Mouse (Mus musculus): ENCODE measurements around the gene Pde4d. TPM values are rescaled to one million over a fixed set of nuclear protein-coding genes. Genes with fewer than 3 reads are reported as not detected.

The Pde4d gene
- polyA plus RNA-seq, 1 experiment, result 56.2 TPM

GRCm38 (mm10) chr13:109318434-109318998 lies 868.8 kb downstream of the Pde4d start:
- no peak overlapping the region for H3K27ac ChIP-seq (replicated peaks; ENCODE audit: low read depth, low read length)

GRCm38 (mm10) chr13:109326061-109326460 lies 876.3 kb downstream of the Pde4d start:
- Histone ChIP-seq H3K4me3 (ENCODE audit: insufficient read depth, low read depth, low read length) (no peak overlapping the region), H3K27ac (replicated peaks; ENCODE audit: low read depth, low read length) (no peak overlapping the region), H3K4me1 (ENCODE audit: control insufficient read depth, insufficient read depth, insufficient read length, low read length) (no peaks in the 10 kb centered on the region)

More at GRCm38 (mm10) chr13:109318434-109318998, 868.8 kb downstream of the Pde4d start:
- H3K4me3 ChIP-seq (ENCODE audit: insufficient read depth, low read depth, low read length), result no peak overlapping the region
- no peaks in the 10 kb centered on the region for H3K4me1 ChIP-seq (ENCODE audit: control insufficient read depth, insufficient read depth, insufficient read length, low read length)

DNA sequence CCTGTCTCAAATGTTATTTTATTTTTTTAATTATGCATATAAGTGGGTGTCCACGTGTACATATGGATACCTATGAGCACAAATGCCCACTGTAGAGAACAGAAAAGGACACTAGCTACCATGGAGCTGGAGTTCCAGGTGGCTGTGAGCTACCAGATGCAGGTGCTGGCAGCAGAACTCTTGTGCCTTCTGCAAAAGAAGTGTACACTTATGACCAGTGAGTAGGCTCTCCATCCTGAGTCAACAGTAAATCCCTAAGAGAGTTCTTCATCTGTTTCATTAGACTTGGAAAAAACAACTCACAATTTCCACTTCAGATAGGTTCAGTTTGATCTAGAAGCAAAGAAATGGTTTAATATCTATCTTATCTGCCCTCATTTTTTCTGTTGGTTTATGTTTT lies 881.8 kb downstream of the Pde4d start:
- Histone ChIP-seq H3K27ac (replicated peaks; ENCODE audit: low read depth, low read length) (no peak overlapping the region), H3K4me3 (ENCODE audit: insufficient read depth, low read depth, low read length) (no peak overlapping the region), H3K4me1 (ENCODE audit: control insufficient read depth, insufficient read depth, insufficient read length, low read length) (no peaks in the 10 kb centered on the region)

GRCm38 (mm10) chr13:109341902-109342301 lies 892.2 kb downstream of the Pde4d start:
- Histone ChIP-seq H3K27ac (replicated peaks; ENCODE audit: low read depth, low read length) (no peak overlapping the region), H3K4me3 (ENCODE audit: insufficient read depth, low read depth, low read length) (no peak overlapping the region), H3K4me1 (ENCODE audit: control insufficient read depth, insufficient read depth, insufficient read length, low read length) (no peaks in the 10 kb centered on the region)

DNA sequence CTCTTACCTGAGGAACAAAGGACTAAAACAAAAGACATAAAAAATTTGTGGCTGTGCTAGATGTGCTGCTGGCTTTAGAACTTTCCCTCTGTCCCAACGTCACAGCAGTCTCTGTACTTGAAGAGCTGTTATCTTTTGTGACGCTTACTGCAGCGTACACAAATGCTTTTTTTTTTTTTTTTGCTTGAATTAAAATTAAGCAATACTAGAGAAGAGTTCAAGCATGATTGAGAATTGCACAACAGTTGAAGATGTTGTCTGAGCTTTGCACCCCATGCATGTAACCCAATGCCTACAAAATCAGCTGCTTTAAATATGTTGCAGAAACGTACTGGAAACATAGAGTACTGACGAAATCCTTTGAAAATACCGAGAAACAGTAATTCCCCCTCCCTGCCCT lies 892.7 kb downstream of the Pde4d start:
- Histone ChIP-seq H3K27ac (replicated peaks; ENCODE audit: low read depth, low read length) (no peak overlapping the region), H3K4me1 (ENCODE audit: control insufficient read depth, insufficient read depth, insufficient read length, low read length) (no peaks in the 10 kb centered on the region)

DNA sequence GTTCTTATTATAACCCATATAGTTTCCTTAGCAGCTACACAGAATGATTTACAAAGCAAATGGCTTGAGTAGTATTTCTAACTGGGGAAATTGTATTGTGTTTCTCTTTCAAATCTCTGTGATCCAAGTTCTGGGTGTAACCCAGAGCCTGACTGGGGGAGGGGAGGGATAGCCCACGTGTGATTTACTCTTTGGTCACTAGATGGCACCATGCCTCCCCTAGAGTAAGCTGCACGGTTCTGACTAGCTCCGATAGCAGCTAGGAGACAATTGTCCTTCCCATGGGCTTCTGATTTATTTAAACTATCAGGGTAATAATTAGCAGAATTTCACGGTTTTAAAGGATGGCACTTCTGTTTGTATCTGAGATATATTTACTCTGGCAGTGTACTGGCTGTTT lies 893.8 kb downstream of the Pde4d start:
- H3K4me3 ChIP-seq (ENCODE audit: insufficient read depth, low read depth, low read length), result no peak overlapping the region
- no peaks in the 10 kb centered on the region for H3K4me1 ChIP-seq (ENCODE audit: control insufficient read depth, insufficient read depth, insufficient read length, low read length)
- no peak overlapping the region for H3K27ac ChIP-seq (replicated peaks; ENCODE audit: low read depth, low read length)

More for the DNA sequence above, 892.7 kb downstream of the Pde4d start:
- H3K4me3 ChIP-seq (ENCODE audit: insufficient read depth, low read depth, low read length), result no peak overlapping the region

DNA sequence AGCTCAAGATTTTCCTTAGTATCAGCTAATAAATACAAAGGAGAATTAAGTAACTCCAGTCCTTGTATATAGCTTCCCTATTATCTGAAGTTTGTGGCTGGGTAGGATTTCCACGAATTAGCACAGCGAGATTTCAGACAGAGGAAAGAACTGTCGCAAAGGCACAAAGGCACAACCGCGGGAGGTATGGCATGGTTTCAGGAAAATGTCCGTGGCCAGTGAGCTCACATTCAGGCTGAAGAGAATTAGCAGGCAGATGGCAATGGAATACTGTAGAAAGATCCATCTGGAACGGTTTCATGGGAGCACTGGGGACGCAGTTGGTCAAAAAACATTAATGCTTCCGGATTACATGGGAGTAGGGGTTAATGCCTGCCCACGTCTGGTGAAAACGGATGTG lies 898.0 kb downstream of the Pde4d start:
- no peaks in the 10 kb centered on the region for H3K4me1 ChIP-seq (ENCODE audit: control insufficient read depth, insufficient read depth, insufficient read length, low read length)
- H3K4me3 ChIP-seq (ENCODE audit: insufficient read depth, low read depth, low read length), result no peak overlapping the region
- H3K27ac ChIP-seq (replicated peaks; ENCODE audit: low read depth, low read length), result no peak overlapping the region

- no peaks in the 10 kb centered on the region for H3K4me1 ChIP-seq (ENCODE audit: control insufficient read depth, insufficient read depth, insufficient read length, low read length)
- no peak overlapping the region for H3K27ac ChIP-seq (replicated peaks; ENCODE audit: low read depth, low read length)
- H3K4me3 ChIP-seq (ENCODE audit: insufficient read depth, low read depth, low read length), result no peak overlapping the region
Measured at GRCm38 (mm10) chr13:109348316-109348715, 898.6 kb downstream of the Pde4d start.

- Histone ChIP-seq H3K4me3 (ENCODE audit: insufficient read depth, low read depth, low read length) (no peak overlapping the region), H3K4me1 (ENCODE audit: control insufficient read depth, insufficient read depth, insufficient read length, low read length) (no peaks in the 10 kb centered on the region), H3K27ac (replicated peaks; ENCODE audit: low read depth, low read length) (no peak overlapping the region)
Measured at GRCm38 (mm10) chr13:109350100-109350499, 900.4 kb downstream of the Pde4d start.

- H3K4me3 ChIP-seq (ENCODE audit: insufficient read depth, low read depth, low read length), result no peak overlapping the region
- no peak overlapping the region for H3K27ac ChIP-seq (replicated peaks; ENCODE audit: low read depth, low read length)
- no peaks in the 10 kb centered on the region for H3K4me1 ChIP-seq (ENCODE audit: control insufficient read depth, insufficient read depth, insufficient read length, low read length)
Measured at GRCm38 (mm10) chr13:109354017-109354416, 904.3 kb downstream of the Pde4d start.

DNA sequence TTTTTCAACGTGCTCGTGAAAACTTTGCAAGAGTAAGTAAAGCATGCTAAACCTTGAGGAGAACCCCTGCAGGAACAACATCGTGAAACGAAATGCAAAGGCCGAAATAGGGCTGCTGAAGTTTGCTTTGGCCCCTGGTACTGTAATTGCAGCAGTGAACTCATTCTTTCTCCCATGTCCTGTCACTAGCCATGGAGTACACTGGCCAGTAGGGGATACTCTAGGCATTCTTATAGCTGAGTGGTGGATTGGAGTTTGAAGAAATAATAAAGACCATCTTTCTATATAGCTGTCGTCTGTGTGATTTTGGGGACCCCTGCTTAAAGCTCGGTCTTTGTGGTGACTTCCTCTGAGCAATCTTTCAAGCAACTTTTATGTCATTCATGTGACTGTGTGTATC lies 906.5 kb downstream of the Pde4d start:
- H3K27ac ChIP-seq (replicated peaks; ENCODE audit: low read depth, low read length), result no peak overlapping the region
- H3K4me1 ChIP-seq (ENCODE audit: control insufficient read depth, insufficient read depth, insufficient read length, low read length), result no peaks in the 10 kb centered on the region
- no peak overlapping the region for H3K4me3 ChIP-seq (ENCODE audit: insufficient read depth, low read depth, low read length)

DNA sequence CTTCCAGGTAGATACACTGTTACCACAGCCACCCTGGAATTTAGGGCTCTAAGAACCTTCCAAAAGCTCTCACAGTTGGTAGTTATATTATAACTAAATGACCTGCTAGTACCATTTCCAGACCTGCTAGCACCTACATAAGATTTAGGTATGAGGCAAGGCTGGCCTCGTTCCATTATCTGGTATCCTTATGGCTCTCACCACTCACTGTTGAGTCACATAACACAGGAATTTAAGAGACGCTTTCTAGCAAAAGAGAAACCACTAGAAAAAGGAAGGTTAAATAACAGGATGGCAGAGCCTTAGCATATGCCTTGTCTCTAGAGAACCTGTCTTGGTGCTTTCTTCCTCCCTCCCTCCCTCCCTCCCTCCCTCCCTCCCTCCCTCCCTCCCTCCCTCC lies 910.2 kb downstream of the Pde4d start:
- Histone ChIP-seq H3K4me3 (ENCODE audit: insufficient read depth, low read depth, low read length) (no peak overlapping the region), H3K4me1 (ENCODE audit: control insufficient read depth, insufficient read depth, insufficient read length, low read length) (no peaks in the 10 kb centered on the region)

GRCm38 (mm10) chr13:109362340-109362739 lies 912.6 kb downstream of the Pde4d start:
- Histone ChIP-seq H3K4me3 (ENCODE audit: insufficient read depth, low read depth, low read length) (no peak overlapping the region), H3K4me1 (ENCODE audit: control insufficient read depth, insufficient read depth, insufficient read length, low read length) (no peaks in the 10 kb centered on the region), H3K27ac (replicated peaks; ENCODE audit: low read depth, low read length) (no peak overlapping the region)

More for the DNA sequence above, 910.2 kb downstream of the Pde4d start:
- no peak overlapping the region for H3K27ac ChIP-seq (replicated peaks; ENCODE audit: low read depth, low read length)

DNA sequence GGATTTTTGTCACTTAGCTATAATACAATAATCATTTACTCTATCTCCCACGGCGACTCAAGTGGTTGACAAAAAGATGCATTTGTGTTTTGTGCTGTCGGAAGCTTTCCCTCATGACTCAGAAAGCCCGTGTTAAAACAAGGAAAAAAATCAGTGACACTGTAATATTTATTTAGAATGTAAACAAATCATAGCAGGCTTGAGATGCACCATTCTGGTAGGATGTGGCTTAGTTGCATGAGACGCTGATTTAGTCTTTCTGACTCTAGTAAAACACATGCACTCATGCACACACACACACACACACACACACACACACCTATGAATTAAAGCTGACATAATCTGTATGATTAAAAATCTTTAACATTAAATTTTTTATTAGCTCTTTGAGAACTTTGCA lies 924.7 kb downstream of the Pde4d start:
- Histone ChIP-seq H3K27ac (replicated peaks; ENCODE audit: low read depth, low read length) (no peak overlapping the region), H3K4me1 (ENCODE audit: control insufficient read depth, insufficient read depth, insufficient read length, low read length) (no peaks in the 10 kb centered on the region), H3K4me3 (ENCODE audit: insufficient read depth, low read depth, low read length) (no peak overlapping the region)

DNA sequence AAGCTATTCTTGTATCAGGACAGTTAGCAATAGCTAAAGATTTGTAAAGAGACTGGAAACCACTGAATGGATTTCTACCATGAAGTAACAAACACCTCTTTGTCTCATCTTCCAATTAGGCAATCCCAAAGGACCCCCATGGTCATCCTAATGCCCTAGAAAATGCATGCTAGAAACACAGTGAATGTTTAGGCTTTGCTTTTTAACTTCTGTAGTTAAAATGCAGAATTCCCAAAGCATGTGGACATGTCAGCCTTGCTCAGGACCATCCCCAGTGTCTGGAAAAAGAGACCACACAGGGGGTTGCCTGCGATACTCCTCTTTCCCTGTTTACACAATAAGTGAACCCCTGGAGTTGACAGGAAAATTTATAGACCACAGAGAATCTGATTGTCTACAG lies 926.9 kb downstream of the Pde4d start:
- H3K4me3 ChIP-seq (ENCODE audit: insufficient read depth, low read depth, low read length), result no peak overlapping the region
- H3K4me1 ChIP-seq (ENCODE audit: control insufficient read depth, insufficient read depth, insufficient read length, low read length), result no peaks in the 10 kb centered on the region
- no peak overlapping the region for H3K27ac ChIP-seq (replicated peaks; ENCODE audit: low read depth, low read length)

DNA sequence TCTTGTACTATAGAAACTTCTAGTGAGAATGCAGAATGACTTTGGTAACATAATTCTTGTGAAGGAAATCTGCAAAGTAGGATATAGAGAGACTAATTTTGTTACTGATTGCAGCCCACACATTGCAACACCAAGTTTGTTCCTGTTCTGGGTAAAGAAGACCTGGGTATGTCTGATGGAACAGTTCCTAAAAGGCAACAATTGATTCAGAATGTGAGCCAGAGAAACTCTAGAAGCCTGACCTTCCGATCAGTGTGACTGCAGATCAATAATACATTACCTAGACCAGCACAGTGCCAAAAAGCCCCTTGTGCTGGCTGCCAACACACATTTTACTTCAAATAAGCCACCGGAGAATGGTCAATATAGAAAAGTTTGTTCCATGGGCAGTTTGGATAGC lies 930.4 kb downstream of the Pde4d start:
- Histone ChIP-seq H3K27ac (replicated peaks; ENCODE audit: low read depth, low read length) (no peak overlapping the region), H3K4me3 (ENCODE audit: insufficient read depth, low read depth, low read length) (no peak overlapping the region), H3K4me1 (ENCODE audit: control insufficient read depth, insufficient read depth, insufficient read length, low read length) (no peaks in the 10 kb centered on the region)

Measured in brown adipose tissue, adult 24 weeks (tissue).